Mouse (Mus musculus) G1E (cell line): Measurements from ENCODE around the gene Arl15. TPM values are rescaled to one million over a fixed set of nuclear protein-coding genes. Genes with fewer than 3 reads are reported as not detected.

ENCODE experiments used
- ATAC-seq: 2 replicates; pipeline ENCODE4 v1.8.0; 2016; ENCODE audit warnings: mild to moderate bottlenecking; ENCODE audit not compliant: insufficient number of reproducible peaks, poor library complexity, low FRiP score, severe bottlenecking; ENCODE audit errors: extremely low read depth
- DNase-seq: peaks from one replicate; pipeline ENCODE4 v3.0.0; 2012; ENCODE audit warnings: low spot score
- H3K27me3 ChIP-seq: 2 replicates; pipeline ENCODE4 v1.6.1; 2012; ENCODE audit warnings: mild to moderate bottlenecking, low read length, inconsistent platforms; ENCODE audit not compliant: insufficient read depth
- H3K36me3 ChIP-seq: replicated peaks from 2 replicates; pipeline ENCODE3; 2012; ENCODE audit warnings: mild to moderate bottlenecking, inconsistent platforms
- H3K4me1 ChIP-seq: 2 replicates; pipeline ENCODE4 v1.6.1; 2012; ENCODE audit warnings: low read depth, low read length, inconsistent platforms, mixed read lengths; ENCODE audit not compliant: insufficient read depth
- H3K4me3 ChIP-seq: 2 replicates; pipeline ENCODE4 v1.5.1; 2012; ENCODE audit warnings: low read depth, mild to moderate bottlenecking, inconsistent platforms, low read length, moderate library complexity, mixed read lengths
- H3K9me3 ChIP-seq: replicated peaks from 2 replicates; pipeline ENCODE4 v1.6.1; 2012; ENCODE audit warnings: inconsistent platforms
- CTCF ChIP-seq: IDR thresholded peaks from 2 replicates; pipeline ENCODE4 v1.5.1; 2012; ENCODE audit warnings: low read depth, low read length, inconsistent platforms, mixed read lengths
- GATA1 ChIP-seq: IDR thresholded peaks from 2 replicates; pipeline ENCODE4 v1.6.1; 2012; ENCODE audit warnings: borderline replicate concordance, low read length, inconsistent platforms, mixed read lengths
- GATA2 ChIP-seq: IDR thresholded peaks from 2 replicates; pipeline ENCODE4 v1.6.1; 2012; ENCODE audit warnings: low read depth, low read length, inconsistent platforms, borderline replicate concordance
- POLR2AphosphoS5 ChIP-seq: IDR thresholded peaks from 2 replicates; pipeline ENCODE4 v1.6.1; 2012; ENCODE audit warnings: low read depth, low read length, inconsistent platforms; ENCODE audit not compliant: insufficient replicate concordance
- TAL1 ChIP-seq: conservative IDR thresholded peaks from 2 replicates; pipeline ENCODE4 v1.6.1; 2012; ENCODE audit warnings: low read depth, low read length, inconsistent platforms, mixed read lengths
- polyA plus RNA-seq: library from polyadenylated mRNA; stranded (reverse); fragments of >175 nt; gene quantifications from 2 replicates; pipeline ENCODE4 v1.2.3, GENCODE M21; 2012
- total RNA-seq, 2 experiments: library from RNA; stranded (forward) in 1 of 2; stranded (reverse) in 1 of 2; fragments of 200-1000 nt in 1 of 2; fragments of >200 nt in 1 of 2; fragmentation: Nextera tagmentation in 1 of 2; gene quantifications; 2 replicates each; pipeline ENCODE4 v1.2.3; 2014 to 2017

The Arl15 gene
- total and polyA plus RNA-seq, 3 experiments = 3.2 to 73.8 (median 64.0) TPM

DNA sequence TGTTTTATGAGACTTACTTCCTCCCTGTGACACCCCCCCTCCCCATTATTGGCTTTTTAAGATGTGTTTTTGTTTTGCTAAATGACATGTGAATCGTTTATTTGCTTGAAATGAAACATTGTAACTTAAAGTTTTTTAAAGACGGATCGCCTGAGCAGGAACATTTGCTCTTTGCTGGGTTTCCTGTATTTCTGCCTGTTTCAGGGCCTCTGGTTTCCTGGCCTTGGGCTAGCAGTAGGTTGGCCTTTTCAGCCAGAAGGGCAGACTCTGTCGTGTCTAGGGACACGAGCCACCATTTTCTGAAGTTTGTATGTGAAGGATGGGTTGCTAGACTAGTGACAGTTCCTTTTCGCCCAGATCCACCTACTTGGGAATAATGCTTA lies 18.3 kb downstream of the Arl15 start:
- Histone ChIP-seq H3K4me1 (peaks cover 76% of the 10 kb centered on the region), H3K36me3 (peaks cover 19% of the 10 kb centered on the region), H3K27me3 (no peaks in the 10 kb centered on the region), H3K9me3 (peaks cover 4% of the 10 kb centered on the region), H3K4me3 (no peak overlapping the region)
- TF ChIP-seq POLR2AphosphoS5 (no peak), GATA2 (no peak), CTCF (no peak)
- no peak for ATAC-seq
- DNase-seq = no peak

DNA sequence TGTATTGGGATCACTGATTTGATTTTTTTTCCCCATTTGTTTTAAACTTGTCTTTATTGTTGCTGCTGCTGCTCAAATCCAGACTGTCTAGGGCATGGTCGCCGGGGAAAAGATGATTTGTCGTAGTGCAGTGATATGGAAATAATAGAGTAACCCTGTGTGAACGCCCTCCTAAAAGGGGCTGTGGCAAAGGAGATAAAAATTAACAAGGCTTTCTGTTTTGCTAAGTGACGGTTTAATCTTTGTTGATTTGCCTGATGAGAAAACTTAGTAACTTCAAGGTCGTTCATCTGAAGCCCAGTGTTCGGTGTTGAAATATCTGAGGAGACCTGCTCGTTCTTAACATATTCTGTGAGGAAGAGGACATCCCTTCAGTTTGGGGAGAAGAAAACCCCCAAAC lies 19.8 kb downstream of the Arl15 start:
- H3K4me1 ChIP-seq = peaks cover 85% of the 10 kb centered on the region
- peaks cover 17% of the 10 kb centered on the region for H3K36me3 ChIP-seq
- H3K9me3 ChIP-seq = no peaks in the 10 kb centered on the region
- ATAC-seq = peak; percentile 76
- no peak for TF ChIP-seq GATA2
- TF ChIP-seq POLR2AphosphoS5 = no peak
- TF ChIP-seq TAL1 = peak; percentile 56
- TF ChIP-seq GATA1 = no peak
- H3K4me3 ChIP-seq = peak overlapping the region; percentile 50; the same call in 1 of the 2 replicates
- H3K27me3 ChIP-seq = no peaks in the 10 kb centered on the region
- DNase-seq = peak; percentile 71

DNA sequence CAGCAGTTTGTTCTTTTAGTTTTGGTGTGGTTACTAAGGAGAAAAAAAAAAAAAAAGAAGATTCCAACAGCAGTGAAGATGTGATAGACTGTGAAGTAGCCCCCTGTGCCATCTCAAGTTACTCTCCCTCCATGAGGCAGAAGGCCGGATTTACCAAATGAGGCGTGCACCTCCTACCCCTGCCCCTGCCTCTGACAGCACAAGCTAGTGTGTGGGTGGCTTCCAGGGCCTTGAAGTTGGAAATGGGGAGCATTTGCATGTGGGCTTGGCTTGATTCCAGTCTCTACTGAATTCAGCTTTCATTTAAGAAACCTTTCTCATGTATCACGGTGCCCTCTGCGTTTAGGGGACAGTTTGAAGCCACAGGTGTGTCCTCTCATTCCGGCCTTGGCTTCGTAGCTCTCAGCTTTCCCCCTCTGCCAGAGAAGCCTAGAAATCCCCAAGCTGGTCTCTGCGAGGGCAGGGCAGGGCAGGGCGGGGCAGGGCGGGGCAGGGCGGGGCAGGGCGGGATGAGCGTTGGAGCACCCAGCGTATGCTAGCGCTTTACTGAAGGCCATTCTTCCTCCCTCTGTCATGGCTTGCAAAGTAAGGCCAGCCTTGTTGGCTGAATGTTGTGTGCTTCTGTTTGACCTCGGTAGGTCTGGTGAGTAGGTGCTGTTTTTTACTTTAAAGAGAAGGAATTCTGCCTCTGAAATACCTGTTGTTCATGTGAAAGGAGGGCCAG lies 21.6 kb downstream of the Arl15 start:
- ATAC-seq (peak; percentile 42), DNase-seq (peak; percentile 54)
- TF ChIP-seq GATA2 (no peak), CTCF (no peak), GATA1 (no peak), POLR2AphosphoS5 (no peak)

DNA sequence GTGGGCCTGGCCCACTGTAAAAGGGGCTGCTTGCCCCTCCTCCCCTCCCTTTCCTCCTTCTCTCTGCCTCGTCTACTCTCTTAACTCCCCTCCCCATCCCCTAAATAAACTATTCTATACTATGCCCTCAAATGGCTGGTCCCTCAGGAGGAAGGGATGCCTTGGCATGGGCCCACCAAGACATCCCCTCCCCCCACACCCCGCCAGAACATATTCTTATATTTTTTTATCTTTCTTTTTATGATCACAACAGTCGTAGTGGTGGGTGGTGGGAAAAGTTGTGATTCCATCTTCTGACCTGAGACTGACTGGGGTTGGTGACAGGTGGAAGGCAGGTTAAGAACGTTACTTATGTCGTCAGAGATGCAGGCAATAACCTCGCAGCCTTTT lies 22.1 kb downstream of the Arl15 start:
- no peak for DNase-seq
- Histone ChIP-seq H3K4me3 (peak overlapping the region; percentile 42; the same call in 1 of the 2 replicates), H3K36me3 (peaks cover 10% of the 10 kb centered on the region), H3K27me3 (no peaks in the 10 kb centered on the region), H3K4me1 (peaks cover 77% of the 10 kb centered on the region), H3K9me3 (no peaks in the 10 kb centered on the region)
- TF ChIP-seq CTCF (no peak), GATA1 (no peak), POLR2AphosphoS5 (no peak), GATA2 (no peak), TAL1 (no peak)
- no peak for ATAC-seq

More for the DNA sequence above, 21.6 kb downstream of the Arl15 start:
- no peaks in the 10 kb centered on the region for H3K9me3 ChIP-seq
- peak overlapping the region; percentile 42; the same call in 1 of the 2 replicates for H3K4me3 ChIP-seq
- H3K27me3 ChIP-seq = no peaks in the 10 kb centered on the region
- peaks cover 78% of the 10 kb centered on the region for H3K4me1 ChIP-seq
- peaks cover 13% of the 10 kb centered on the region for H3K36me3 ChIP-seq

DNA sequence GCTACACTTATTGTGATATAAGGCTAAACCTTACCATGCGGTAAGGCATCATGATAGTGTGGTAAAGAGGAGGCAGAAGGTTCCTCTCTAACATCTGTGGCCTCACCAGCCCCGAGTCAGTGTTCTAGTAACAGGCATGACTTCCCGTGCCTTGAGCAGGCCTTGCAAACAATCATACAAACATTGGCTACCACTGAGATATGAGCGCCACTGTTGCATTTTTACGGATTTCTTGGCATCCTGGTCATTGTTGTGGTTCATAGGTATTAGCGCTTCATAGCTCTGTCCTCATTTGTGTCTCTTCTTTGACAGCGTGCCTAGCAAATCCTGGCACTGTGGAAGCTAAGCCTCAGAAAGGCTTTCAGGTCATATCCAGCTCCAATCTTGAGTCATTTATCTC lies 24.7 kb downstream of the Arl15 start:
- Histone ChIP-seq H3K4me1 (peaks cover 71% of the 10 kb centered on the region), H3K9me3 (no peaks in the 10 kb centered on the region), H3K4me3 (no peak overlapping the region), H3K27me3 (no peaks in the 10 kb centered on the region), H3K36me3 (peaks cover 17% of the 10 kb centered on the region)
- ATAC-seq (no peak), DNase-seq (no peak)
- TF ChIP-seq GATA1 (no peak), POLR2AphosphoS5 (no peak), CTCF (no peak), TAL1 (no peak), GATA2 (no peak)

DNA sequence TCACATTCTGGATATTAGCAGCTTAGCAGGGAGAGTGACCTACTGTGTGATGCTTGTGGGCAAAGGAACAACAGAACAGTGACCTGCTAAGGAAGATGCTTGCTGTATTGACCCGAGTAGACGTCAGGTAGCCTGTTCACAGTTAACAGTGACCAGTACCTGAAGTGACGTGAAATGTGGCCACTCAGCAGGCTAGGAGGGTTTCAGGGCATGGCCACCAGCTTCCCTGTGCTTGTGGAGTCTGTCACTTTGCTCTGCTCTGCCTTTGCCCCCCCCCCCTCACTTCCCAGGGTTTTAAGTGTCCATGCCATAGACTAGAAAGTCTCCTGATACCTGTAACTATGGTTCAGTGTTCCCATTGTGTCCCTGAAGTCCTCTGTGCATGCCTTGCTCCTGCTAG lies 25.9 kb downstream of the Arl15 start:
- Histone ChIP-seq H3K36me3 (peaks cover 24% of the 10 kb centered on the region), H3K4me3 (no peak overlapping the region), H3K4me1 (peaks cover 59% of the 10 kb centered on the region), H3K9me3 (no peaks in the 10 kb centered on the region), H3K27me3 (no peaks in the 10 kb centered on the region)
- DNase-seq (no peak), ATAC-seq (no peak)
- TF ChIP-seq TAL1 (no peak), GATA2 (no peak), CTCF (no peak), GATA1 (no peak), POLR2AphosphoS5 (no peak)
